Mouse (Mus musculus) left cerebral cortex, postnatal 14 days (tissue): ENCODE results near the gene Hsd17b7. TPM values are rescaled to one million over a fixed set of nuclear protein-coding genes. Genes with fewer than 3 reads are reported as not detected.
A peak's percentile ranks its signal among the peaks of the same experiment; 100 is the strongest.

Source experiments
- DNase-seq, 2 experiments: peaks; one replicate each; pipeline ENCODE4 v3.0.0; 2021 to 2022; ENCODE audit warnings: low spot score in 2 of 2, mixed read lengths in 1 of 2
- intact Hi-C: fragments of 180-260 bp; cut with DNase I; formaldehyde crosslinking; loops from one replicate; pipeline ENCODE4 v1.15.1; 2025
- total RNA-seq, 2 experiments: library from RNA; stranded (reverse); gene quantifications; 2 replicates each; pipeline ENCODE4 v1.2.3; 2021

Hsd17b7 gene
- total RNA-seq, 2 experiments from 2014 or later: 16.6 to 19.8 TPM

GRCm38 (mm10) chr1:169947654-169948053 is 21.4 kb downstream of the Hsd17b7 start:
- intact Hi-C loops: no loop called here
- DNase-seq: no peak

GRCm38 (mm10) chr1:169946004-169946403 is 23.0 kb downstream of the Hsd17b7 start:
- intact Hi-C loops: no loop called here
- no peak for DNase-seq

- intact Hi-C loops: no loop called here
- DNase-seq: peak; percentile 69 to 82
These were observed 29.7 kb downstream of the Hsd17b7 start for GRCm38 (mm10) chr1:169939345-169939744.

- peak; percentile 58 to 70 for DNase-seq
- intact Hi-C loops: no loop called here
These were observed 34.9 kb downstream of the Hsd17b7 start for GRCm38 (mm10) chr1:169934005-169934725.

DNA sequence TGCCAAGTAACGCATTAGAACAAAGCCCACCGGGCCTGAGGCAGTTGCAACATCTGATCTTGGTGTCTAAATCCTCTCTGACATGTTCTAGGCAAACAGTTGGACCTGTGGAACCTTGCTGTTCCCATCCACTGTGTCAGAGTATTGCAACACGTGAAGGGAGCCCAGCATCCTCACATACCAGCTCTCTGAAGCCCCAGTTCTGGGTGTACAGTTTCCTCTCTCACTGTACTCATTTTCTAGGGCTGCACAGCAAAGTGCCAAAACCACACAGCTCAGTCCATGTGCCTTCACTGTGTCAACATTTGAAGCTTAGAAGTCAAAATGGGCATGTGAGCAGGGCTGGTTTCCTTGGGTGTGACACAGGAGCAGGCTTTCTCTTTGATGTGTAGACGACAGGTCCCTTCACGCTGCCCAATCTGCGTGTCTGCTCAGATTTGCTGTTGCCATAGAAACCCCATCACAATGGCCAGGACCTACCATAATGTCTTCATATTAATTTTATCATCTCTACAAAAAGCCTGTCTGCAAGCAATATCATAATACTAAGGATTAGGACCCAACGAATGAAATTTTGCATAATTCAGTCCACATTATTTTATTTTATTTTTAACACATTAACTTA is 36.8 kb downstream of the Hsd17b7 start:
- intact Hi-C loops: no loop called here
- no peak for DNase-seq

GRCm38 (mm10) chr1:169931698-169932097 is 37.3 kb downstream of the Hsd17b7 start:
- DNase-seq: no peak
- intact Hi-C loops: no loop called here

DNA sequence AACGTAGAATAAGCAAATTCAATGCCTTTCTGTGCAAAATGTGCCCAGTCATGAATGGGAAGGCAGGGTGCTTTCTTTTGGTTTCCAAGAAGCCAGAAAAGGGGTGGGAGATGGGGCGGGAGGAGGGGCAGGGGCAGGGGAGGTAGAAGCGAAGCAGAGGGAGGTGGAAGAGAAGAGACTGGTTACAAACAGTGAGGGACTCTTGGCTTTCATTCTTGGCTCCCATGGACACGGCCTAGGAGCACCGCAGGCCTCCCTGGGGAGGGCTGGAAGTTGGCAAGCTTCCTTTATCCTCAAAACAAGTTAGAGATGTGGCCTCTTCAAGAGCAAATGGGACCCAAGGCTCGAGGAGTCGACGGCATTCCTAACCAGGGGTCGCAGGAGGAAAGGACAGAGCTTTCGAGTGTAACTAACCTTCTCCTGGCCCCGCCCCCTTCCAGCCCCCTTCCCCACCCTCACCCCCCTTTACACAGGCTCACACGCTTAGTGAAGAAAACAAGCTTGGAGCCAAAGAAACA is 40.5 kb downstream of the Hsd17b7 start, which contains the start of gene Ccdc190:
Gene Ccdc190 (plus strand): TSS at position 195 of the 518 bp plus-strand sequence.
- DNase-seq: peak; percentile 30 to 59
- intact Hi-C loops: loop anchor here (10.0 kb wide), 1 partner anchor 206 kb away; no protein-coding TSS in a partner anchor

DNA sequence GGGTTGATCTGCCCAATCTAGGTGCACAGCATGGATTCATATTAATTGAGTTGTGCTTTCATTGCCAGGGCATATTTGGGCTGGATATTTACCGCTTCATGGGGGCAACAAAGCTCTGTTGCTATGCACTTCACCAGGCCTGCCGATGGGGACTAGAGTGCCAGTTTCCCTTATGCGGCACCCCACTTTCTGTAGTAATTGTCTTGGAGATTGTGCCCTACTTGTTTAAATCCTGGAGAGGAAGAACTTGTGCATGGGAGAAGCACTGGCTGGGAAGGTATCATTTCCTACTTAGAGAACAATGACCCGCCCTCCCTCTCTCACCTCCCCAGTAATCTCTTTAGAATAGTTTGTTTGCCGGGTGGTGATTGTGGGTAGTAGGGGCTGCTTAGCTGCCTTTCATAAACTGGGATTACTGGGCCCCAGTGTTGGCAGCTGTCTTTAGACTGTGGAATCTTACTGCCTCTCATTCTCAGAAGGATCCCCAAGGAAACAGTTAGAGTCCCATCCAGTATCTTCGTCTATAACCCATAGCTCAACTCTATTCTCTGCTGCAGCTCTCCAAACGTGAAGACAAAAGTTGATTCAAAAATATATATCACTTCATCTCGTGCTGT is 41.2 kb downstream of the Hsd17b7 start:
- DNase-seq: no peak
- intact Hi-C loops: loop anchor here (10.0 kb wide), 1 partner anchor 207 kb away; no protein-coding TSS in a partner anchor

DNA sequence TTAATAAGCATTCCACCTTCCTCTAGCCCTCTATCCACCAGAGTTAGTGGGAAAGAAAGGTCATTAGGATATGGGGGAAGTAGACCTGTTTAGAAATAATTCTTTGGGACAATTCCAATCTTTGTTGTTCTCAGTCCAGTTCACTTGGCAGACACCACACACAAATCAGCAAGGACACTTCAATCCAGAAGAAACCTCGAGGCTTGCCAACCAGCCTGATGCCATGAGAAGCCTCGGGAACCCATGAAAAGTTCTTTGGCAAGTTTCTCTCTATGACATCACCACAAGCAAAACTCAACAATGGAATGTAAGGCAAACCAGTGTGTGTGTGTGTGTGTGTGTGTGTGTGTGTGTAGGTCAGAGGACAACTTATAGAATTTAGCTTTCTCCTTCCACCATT is 44.5 kb downstream of the Hsd17b7 start:
- intact Hi-C loops: loop anchor here (10.0 kb wide), 1 partner anchor 210 kb away; no protein-coding TSS in a partner anchor
- DNase-seq: no peak

DNA sequence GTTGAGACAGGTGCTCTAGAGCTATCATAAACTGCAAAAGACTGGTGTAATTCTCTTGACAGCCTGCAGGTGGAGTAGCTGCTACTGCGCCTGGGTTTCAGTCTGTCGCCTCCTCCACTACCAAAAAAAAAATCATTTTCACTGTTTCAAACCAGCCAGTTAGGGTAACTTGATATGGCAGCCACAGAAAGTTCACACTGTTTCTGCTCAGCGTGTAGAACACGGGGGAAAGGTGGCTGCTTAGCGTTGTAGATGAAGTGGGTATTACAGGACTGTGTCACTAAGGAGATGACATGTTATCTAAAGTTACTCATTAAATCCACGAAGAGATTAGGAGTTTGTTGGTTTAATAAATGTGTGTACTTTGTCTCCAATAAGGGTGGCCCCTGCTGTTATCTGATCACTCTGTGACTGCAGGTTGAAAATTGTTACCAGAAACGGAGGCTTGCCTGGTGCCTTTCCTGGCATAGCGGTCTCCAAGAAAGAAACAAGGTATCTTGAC is 47.3 kb downstream of the Hsd17b7 start:
- intact Hi-C loops: loop anchor here (10.0 kb wide), 1 partner anchor 213 kb away; no protein-coding TSS in a partner anchor
- DNase-seq: peak; percentile 40 to 52

GRCm38 (mm10) chr1:169919211-169919610 is 49.8 kb downstream of the Hsd17b7 start:
- DNase-seq: peak; percentile 67 to 88
- intact Hi-C loops: loop anchor here (1.0 to 2.0 kb wide), 2 partner anchors 172 to 388 kb away; partner anchors contain the start of genes Nuf2 and Rgs4

GRCm38 (mm10) chr1:169917998-169918397 is 51.0 kb downstream of the Hsd17b7 start:
- DNase-seq: peak; percentile 75 to 79

GRCm38 (mm10) chr1:169917115-169917796 is 51.8 kb downstream of the Hsd17b7 start:
- no peak for DNase-seq
- intact Hi-C loops: no loop called here

More at GRCm38 (mm10) chr1:169917998-169918397, 51.0 kb downstream of the Hsd17b7 start:
- intact Hi-C loops: loop anchor here (1.0 to 2.0 kb wide), 2 partner anchors 171 to 248 kb away; partner anchors contain the start of gene Rgs4

- intact Hi-C loops: no loop called here
- peak in 1 of 2 experiments; percentile 17 for DNase-seq
These were observed 52.4 kb downstream of the Hsd17b7 start for GRCm38 (mm10) chr1:169916659-169917058.

DNA sequence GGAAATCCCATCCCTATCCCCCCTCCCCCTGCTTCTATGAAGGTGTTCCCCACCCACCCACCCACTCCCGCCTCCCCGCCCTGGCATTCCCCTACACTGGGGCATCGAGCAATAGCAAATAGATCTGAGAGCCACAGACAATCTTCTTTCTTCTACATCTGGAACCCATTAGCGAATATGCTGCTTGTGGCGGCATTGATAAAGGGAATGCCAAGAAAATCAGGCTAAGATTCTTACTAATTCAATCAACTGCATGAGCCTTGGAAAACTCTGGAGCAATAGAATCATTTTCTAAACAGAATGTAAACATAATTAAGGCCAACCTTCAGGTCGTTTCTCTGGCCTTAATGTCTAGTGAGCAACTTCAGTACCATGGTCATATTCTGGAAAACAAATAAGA is 57.5 kb downstream of the Hsd17b7 start:
- intact Hi-C loops: no loop called here
- DNase-seq: no peak

DNA sequence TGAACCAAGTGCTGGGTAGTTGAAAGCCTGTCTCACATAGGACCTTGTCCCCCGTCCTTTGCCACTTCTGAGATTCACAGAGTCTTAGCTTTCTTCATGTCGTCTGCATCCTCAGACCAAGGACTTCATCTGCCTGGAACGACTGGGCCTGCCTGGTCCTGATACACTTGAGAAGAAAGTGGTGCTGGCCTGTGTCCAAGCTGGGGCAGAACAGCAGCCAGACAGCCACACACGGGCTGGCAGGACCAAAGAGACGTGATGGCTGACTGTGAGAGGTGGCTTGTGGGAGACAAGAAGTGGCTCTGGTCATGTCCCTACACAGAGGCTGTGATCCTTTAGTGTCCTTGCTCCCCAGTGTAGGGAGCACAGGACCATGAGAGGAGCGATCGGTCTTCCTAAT is 58.3 kb downstream of the Hsd17b7 start:
- no peak for DNase-seq
- intact Hi-C loops: no loop called here

DNA sequence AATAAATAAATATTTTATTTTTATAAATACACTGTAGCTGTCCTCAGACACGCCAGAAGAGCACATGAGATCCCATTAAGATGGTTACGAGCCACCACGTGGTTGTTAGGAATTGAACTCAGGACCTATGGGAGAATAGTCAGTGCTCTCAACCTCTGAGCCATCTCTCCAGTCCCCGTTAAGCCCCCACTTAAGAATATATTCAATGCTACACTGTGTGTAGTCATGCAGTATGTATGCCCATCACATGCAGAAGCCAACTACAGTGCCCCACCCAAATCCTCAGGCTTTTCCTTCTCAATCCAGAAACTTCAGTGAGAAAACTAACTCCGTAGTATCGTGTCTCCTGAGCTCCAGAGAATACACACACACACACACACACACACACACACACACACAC is 59.4 kb downstream of the Hsd17b7 start:
- no peak for DNase-seq
- intact Hi-C loops: no loop called here

- intact Hi-C loops: no loop called here
These were observed 59.9 kb downstream of the Hsd17b7 start for GRCm38 (mm10) chr1:169909163-169909562.

GRCm38 (mm10) chr1:169900771-169901336 is 68.2 kb downstream of the Hsd17b7 start:
- DNase-seq: peak in 1 of 2 experiments; percentile 30
- intact Hi-C loops: no loop called here

More at GRCm38 (mm10) chr1:169909163-169909562, 59.9 kb downstream of the Hsd17b7 start:
- DNase-seq: no peak
